ENCODE assay signal across 15 mouse cellular contexts in the genomic region with DNA sequence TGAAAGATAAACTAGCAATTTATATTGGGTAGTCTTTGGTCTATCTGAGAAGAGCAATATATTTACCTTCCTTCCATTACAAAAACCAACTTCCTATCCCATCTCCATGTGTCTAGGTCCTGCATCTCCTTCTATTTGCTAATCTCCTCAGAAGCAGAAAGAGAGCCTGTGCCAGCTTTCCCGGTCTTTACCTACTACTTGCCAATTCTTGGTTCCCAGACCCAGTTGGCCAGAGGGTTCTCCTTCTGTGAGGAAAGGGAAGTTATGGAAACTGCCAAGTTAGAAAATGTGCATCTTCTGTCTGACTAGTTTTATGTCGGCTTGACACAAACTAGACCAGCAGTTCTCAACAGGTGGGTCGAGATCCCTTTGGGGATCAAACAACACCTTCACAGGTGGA.
"Had no signal": no experiment of that assay in that cellular context is flagged by ENCODE, and none has a peak within 500 bp of the region (broad histone marks: within the 10 kb centered on the region; RNA-seq: fewer than 3 reads in every experiment).

No protein-coding gene starts in this region.

- H3K27ac ChIP-seq: lung, embryonic 15.5 days; macrophage; midbrain, embryonic 13.5 days; midbrain, embryonic 15.5 days; neural tube, embryonic 12.5 days had no signal

- DNase-seq: lung, adult 2 months; lung, postnatal 14 days; lung, postnatal 36 days; right cerebral cortex, postnatal 14 days; thymus, adult 18-20 months; thymus, postnatal 14 days; thymus, postnatal 36 days had no signal

- H3K9ac ChIP-seq: lung, embryonic 15.5 days; midbrain, embryonic 13.5 days; midbrain, embryonic 15.5 days; neural tube, embryonic 12.5 days had no signal

- H3K4me2 ChIP-seq: lung, embryonic 15.5 days; midbrain, embryonic 11.5 days; midbrain, embryonic 13.5 days; midbrain, embryonic 15.5 days; neural tube, embryonic 12.5 days had no signal

- H3K27me3 ChIP-seq: lung, embryonic 15.5 days; megakaryocyte, embryonic 14.5 days; midbrain, embryonic 13.5 days; midbrain, embryonic 15.5 days; neural tube, embryonic 12.5 days had no signal

- H3K4me3 ChIP-seq: lung, embryonic 15.5 days; megakaryocyte, embryonic 14.5 days; midbrain, embryonic 13.5 days; midbrain, embryonic 15.5 days; neural tube, embryonic 12.5 days had no signal

- H3K9me3 ChIP-seq: lung, embryonic 15.5 days; megakaryocyte, embryonic 14.5 days; midbrain, embryonic 13.5 days; midbrain, embryonic 15.5 days; neural tube, embryonic 12.5 days had no signal

- ATAC-seq: lung, postnatal 0 days; midbrain, embryonic 13.5 days; midbrain, embryonic 15.5 days had no signal

- H3K36me3 ChIP-seq: lung, embryonic 15.5 days; midbrain, embryonic 13.5 days; midbrain, embryonic 15.5 days; neural tube, embryonic 12.5 days had no signal
